Mouse (Mus musculus) frontal cortex, postnatal 25 days (tissue): ENCODE data around the gene Pprc1.

Experiments used
- DNase-seq, 2 experiments: peaks; one replicate each; pipeline ENCODE4 v3.0.0; 2022; ENCODE audit warnings: low spot score in 2 of 2

The Pprc1 gene

GRCm38 (mm10) chr19:46056388-46056946, 11.8 kb downstream of the Pprc1 start:
- peak; percentile 79 to 88 for DNase-seq

GRCm38 (mm10) chr19:46056947-46057607, 12.4 kb downstream of the Pprc1 start:
- DNase-seq, result peak; percentile 47 to 59

- DNase-seq, result no peak
These were observed 13.8 kb downstream of the Pprc1 start for GRCm38 (mm10) chr19:46058466-46058865.

GRCm38 (mm10) chr19:46060845-46061244, 16.2 kb downstream of the Pprc1 start:
- no peak for DNase-seq

GRCm38 (mm10) chr19:46068054-46068453, 23.4 kb downstream of the Pprc1 start:
- DNase-seq, result no peak

- no peak for DNase-seq
These were observed 28.6 kb downstream of the Pprc1 start for GRCm38 (mm10) chr19:46073285-46073684.

GRCm38 (mm10) chr19:46074266-46074665, 29.6 kb downstream of the Pprc1 start:
- no peak for DNase-seq

GRCm38 (mm10) chr19:46075616-46076607, 31.2 kb downstream of the Pprc1 start, which contains the start of gene Nolc1:
Gene Nolc1, plus strand, starts transcription at chr19:46075863.
- peak; percentile 99 for DNase-seq

GRCm38 (mm10) chr19:46078535-46078934, 33.8 kb downstream of the Pprc1 start:
- no peak for DNase-seq

- no peak for DNase-seq
These were observed 40.5 kb downstream of the Pprc1 start for GRCm38 (mm10) chr19:46085185-46085584.

- peak; percentile 33 to 42 for DNase-seq
These were observed 41.7 kb downstream of the Pprc1 start for GRCm38 (mm10) chr19:46086337-46086736.

GRCm38 (mm10) chr19:46087871-46088270, 43.2 kb downstream of the Pprc1 start:
- DNase-seq, result no peak

GRCm38 (mm10) chr19:46091641-46092040, 47.0 kb downstream of the Pprc1 start:
- DNase-seq, result no peak

- DNase-seq, result no peak
These were observed 49.5 kb downstream of the Pprc1 start for GRCm38 (mm10) chr19:46094144-46094543.

- DNase-seq, result no peak
These were observed 50.6 kb downstream of the Pprc1 start for GRCm38 (mm10) chr19:46095291-46095690.

- DNase-seq, result no peak
These were observed 51.7 kb downstream of the Pprc1 start for GRCm38 (mm10) chr19:46096396-46096795.

- no peak for DNase-seq
These were observed 54.9 kb downstream of the Pprc1 start for GRCm38 (mm10) chr19:46099561-46099960.

- DNase-seq, result no peak
These were observed 58.9 kb downstream of the Pprc1 start for GRCm38 (mm10) chr19:46103437-46104186.

- DNase-seq, result no peak
These were observed 59.5 kb downstream of the Pprc1 start for GRCm38 (mm10) chr19:46104187-46104557.

GRCm38 (mm10) chr19:46110214-46110613, 65.5 kb downstream of the Pprc1 start:
- DNase-seq, result no peak

GRCm38 (mm10) chr19:46110781-46111180, 66.1 kb downstream of the Pprc1 start:
- DNase-seq, result no peak

GRCm38 (mm10) chr19:46114617-46115016, 69.9 kb downstream of the Pprc1 start:
- no peak for DNase-seq
